Mouse (Mus musculus) spleen, postnatal 14 days (tissue): ENCODE results near the gene Esp16.
"Not testable (repeated sequence)": the region's sequence is repeated elsewhere in the genome, so short reads cannot be mapped to it uniquely, and the experiment has no call there.

Experiments used
- DNase-seq, 2 experiments: peaks; one replicate each; pipeline ENCODE4 v3.0.0; 2021 to 2022; ENCODE audit warnings: low spot score in 2 of 2

Gene Esp16

GRCm38 (mm10) chr17:39535842-39536241 is at the start of gene Esp16:
TSS of gene Esp16 (plus strand) at chr17:39536142.
- not testable (repeated sequence) for DNase-seq

GRCm38 (mm10) chr17:39498043-39498442 is 37.9 kb upstream of the Esp16 start:
- not testable (repeated sequence) for DNase-seq
